Mouse (Mus musculus) megakaryocyte-erythroid progenitor cell, adult 5-6 weeks (primary cell): ENCODE measurements around the gene Gast. TPM values are rescaled to one million over a fixed set of nuclear protein-coding genes. Genes with fewer than 3 reads are reported as not detected.

Source experiments
- total RNA-seq, 2 experiments: library from RNA; stranded (forward) in 1 of 2; stranded (reverse) in 1 of 2; fragments of 200-1000, 215-1000 nt in 1 of 2; fragments of >200 nt in 1 of 2; fragmentation: Nextera tagmentation in 1 of 2; gene quantifications; 2 replicates each; pipeline ENCODE4 v1.2.3; 2014 to 2017

Gene Gast
- total RNA-seq, 2 experiments from 2014 or later = not detected

Other genes starting within 250 kb of the Gast start
- gene Krt32, start 246.2 kb upstream of the Gast start, total RNA-seq (2014; fragmentation: Nextera tagmentation) = not detected in 2 replicates
- not detected in 2 replicates for gene Krt32, start 246.2 kb upstream of the Gast start, total RNA-seq (2017)
- not detected in 2 replicates for gene Krt35, start 238.2 kb upstream of the Gast start, total RNA-seq (2014; fragmentation: Nextera tagmentation)
- gene Krt35, start 238.2 kb upstream of the Gast start, total RNA-seq (2017) = not detected in 2 replicates
- not detected in 2 replicates for gene Krt36, start 228.8 kb upstream of the Gast start, total RNA-seq (2014; fragmentation: Nextera tagmentation)
- gene Krt36, start 228.8 kb upstream of the Gast start, total RNA-seq (2017) = not detected in 2 replicates
- not detected in 2 replicates for gene Krt13, start 212.8 kb upstream of the Gast start, total RNA-seq (2014; fragmentation: Nextera tagmentation)
- not detected in 2 replicates for gene Krt13, start 212.8 kb upstream of the Gast start, total RNA-seq (2017)
- not detected in 2 replicates for gene Krt15, start 198.5 kb upstream of the Gast start, total RNA-seq (2014; fragmentation: Nextera tagmentation)
- not detected in 2 replicates for gene Krt15, start 198.5 kb upstream of the Gast start, total RNA-seq (2017)
- not detected in 2 replicates for gene Krt19, start 185.7 kb upstream of the Gast start, total RNA-seq (2014; fragmentation: Nextera tagmentation)
- not detected in 2 replicates for gene Krt19, start 185.7 kb upstream of the Gast start, total RNA-seq (2017)
- not detected in 2 replicates for gene Krt9, start 141.2 kb upstream of the Gast start, total RNA-seq (2014; fragmentation: Nextera tagmentation)
- not detected in 2 replicates for gene Krt9, start 141.2 kb upstream of the Gast start, total RNA-seq (2017)
- gene Krt14, start 126.9 kb upstream of the Gast start, total RNA-seq (2014; fragmentation: Nextera tagmentation) = not detected in 2 replicates
- not detected in 2 replicates for gene Krt14, start 126.9 kb upstream of the Gast start, total RNA-seq (2017)
- not detected in 2 replicates for gene Krt16, start 85.5 kb upstream of the Gast start, total RNA-seq (2014; fragmentation: Nextera tagmentation)
- gene Krt16, start 85.5 kb upstream of the Gast start, total RNA-seq (2017) = not detected in 2 replicates
- not detected in 2 replicates for gene Krt17, start 73.4 kb upstream of the Gast start, total RNA-seq (2014; fragmentation: Nextera tagmentation)
- not detected in 2 replicates for gene Krt17, start 73.4 kb upstream of the Gast start, total RNA-seq (2017)
- gene Krt42, start 64.5 kb upstream of the Gast start, total RNA-seq (2014; fragmentation: Nextera tagmentation) = not detected in 2 replicates
- gene Krt42, start 64.5 kb upstream of the Gast start, total RNA-seq (2017) = not detected in 2 replicates
- gene Eif1, start 14.5 kb upstream of the Gast start, total RNA-seq (2014; fragmentation: Nextera tagmentation) = 1,051 and 1,260 TPM in 2 replicates
- 170 and 204 TPM in 2 replicates for gene Eif1, start 14.5 kb upstream of the Gast start, total RNA-seq (2017)
- gene Hap1, start 21.7 kb downstream of the Gast start, total RNA-seq (2014; fragmentation: Nextera tagmentation) = not detected in 2 replicates
- gene Hap1, start 21.7 kb downstream of the Gast start, total RNA-seq (2017) = not detected in 2 replicates
- gene Jup, start 63.4 kb downstream of the Gast start, total RNA-seq (2014; fragmentation: Nextera tagmentation) = 0.40 and 0.81 TPM in 2 replicates
- 0.52 and 0.80 TPM in 2 replicates for gene Jup, start 63.4 kb downstream of the Gast start, total RNA-seq (2017)
- 1.0 TPM in 1 of 2 replicates, not detected in the other for gene P3h4, start 80.4 kb downstream of the Gast start, total RNA-seq (2014; fragmentation: Nextera tagmentation)
- gene P3h4, start 80.4 kb downstream of the Gast start, total RNA-seq (2017) = 0.08 and 0.33 TPM in 2 replicates
- gene Fkbp10, start 81.3 kb downstream of the Gast start, total RNA-seq (2014; fragmentation: Nextera tagmentation) = not detected in 2 replicates
- gene Fkbp10, start 81.3 kb downstream of the Gast start, total RNA-seq (2017) = 0.53 TPM in 1 of 2 replicates, not detected in the other
- 35.7 and 54.2 TPM in 2 replicates for gene Nt5c3b, start 107.4 kb downstream of the Gast start, total RNA-seq (2014; fragmentation: Nextera tagmentation)
- gene Nt5c3b, start 107.4 kb downstream of the Gast start, total RNA-seq (2017) = 25.9 and 33.8 TPM in 2 replicates
- gene Klhl10, start 107.5 kb downstream of the Gast start, total RNA-seq (2014; fragmentation: Nextera tagmentation) = 2.6 TPM in 1 of 2 replicates, not detected in the other
- 1.6 TPM in 1 of 2 replicates, not detected in the other for gene Klhl10, start 107.5 kb downstream of the Gast start, total RNA-seq (2017)
- 10.8 and 14.8 TPM in 2 replicates for gene Klhl11, start 138.3 kb downstream of the Gast start, total RNA-seq (2014; fragmentation: Nextera tagmentation)
- gene Klhl11, start 138.3 kb downstream of the Gast start, total RNA-seq (2017) = 27.9 and 40.8 TPM in 2 replicates
- 99.9 and 114 TPM in 2 replicates for gene Acly, start 193.6 kb downstream of the Gast start, total RNA-seq (2014; fragmentation: Nextera tagmentation)
- gene Acly, start 193.6 kb downstream of the Gast start, total RNA-seq (2017) = 90.6 and 112 TPM in 2 replicates
- not detected in 2 replicates for gene Ttc25, start 211.2 kb downstream of the Gast start, total RNA-seq (2014; fragmentation: Nextera tagmentation)
- not detected in 2 replicates for gene Ttc25, start 211.2 kb downstream of the Gast start, total RNA-seq (2017)
- gene Cnp, start 240.5 kb downstream of the Gast start, total RNA-seq (2014; fragmentation: Nextera tagmentation) = 57.0 and 60.8 TPM in 2 replicates
- gene Cnp, start 240.5 kb downstream of the Gast start, total RNA-seq (2017) = 26.7 and 44.2 TPM in 2 replicates